Mouse (Mus musculus) erythroblast, embryonic 14.5 days (primary cell): ENCODE results near the gene Zmynd19. TPM values are rescaled to one million over a fixed set of nuclear protein-coding genes. Genes with fewer than 3 reads are reported as not detected.

Source experiments
- H3K27me3 ChIP-seq: 2 replicates; pipeline ENCODE4 v1.6.1; 2012; ENCODE audit warnings: inconsistent platforms; ENCODE audit not compliant: control insufficient read depth
- H3K36me3 ChIP-seq: 2 replicates; pipeline ENCODE4 v1.6.1; 2012; ENCODE audit warnings: mild to moderate bottlenecking, inconsistent platforms; ENCODE audit not compliant: control insufficient read depth
- H3K4me1 ChIP-seq: 2 replicates; pipeline ENCODE4 v1.6.1; 2012; ENCODE audit warnings: inconsistent platforms; ENCODE audit not compliant: control insufficient read depth
- H3K4me3 ChIP-seq: replicated peaks from 2 replicates; pipeline ENCODE3; 2012; ENCODE audit warnings: moderate library complexity, mild to moderate bottlenecking, inconsistent platforms
- H3K9me3 ChIP-seq: 2 replicates; pipeline ENCODE4 v1.6.1; 2012; ENCODE audit warnings: low read length, inconsistent platforms, mixed read lengths; ENCODE audit not compliant: control insufficient read depth
- GATA1 ChIP-seq: IDR thresholded peaks from 2 replicates; pipeline ENCODE4 v1.6.1; 2012; ENCODE audit warnings: low read length, inconsistent platforms, mixed read lengths
- TAL1 ChIP-seq: IDR thresholded peaks from 3 replicates; pipeline ENCODE4 v1.6.1; 2012; ENCODE audit warnings: low read length, inconsistent platforms, mixed read lengths
- polyA plus RNA-seq: library from polyadenylated mRNA; stranded (reverse); fragments of >175 nt; gene quantifications from 2 replicates; pipeline ENCODE4 v1.2.3, GENCODE M21; 2012

Zmynd19 gene
- polyA plus RNA-seq = 0.67 and 1.1 TPM in 2 replicates

- Histone ChIP-seq H3K27me3 (no peaks in the 10 kb centered on the region), H3K4me1 (peaks cover 57% of the 10 kb centered on the region), H3K9me3 (no peaks in the 10 kb centered on the region), H3K36me3 (peaks cover 35% of the 10 kb centered on the region), H3K4me3 (peak within 1 kb of the TSS; percentile 91)
- TF ChIP-seq GATA1 = no peak
- no peak for TF ChIP-seq TAL1
Observed at GRCm38 (mm10) chr2:24949421-24950188, at the start of gene Zmynd19. Gene Zmynd19, plus strand, starts transcription at chr2:24949792.

- H3K4me1 ChIP-seq = peaks cover 16% of the 10 kb centered on the region
- H3K27me3 ChIP-seq = no peaks in the 10 kb centered on the region
- no peak for TF ChIP-seq GATA1
- TF ChIP-seq TAL1 = no peak
- no peak overlapping the region for H3K4me3 ChIP-seq
- no peaks in the 10 kb centered on the region for H3K9me3 ChIP-seq
- peaks cover 6% of the 10 kb centered on the region for H3K36me3 ChIP-seq
Observed at GRCm38 (mm10) chr2:24901055-24901454, 48.5 kb upstream of the Zmynd19 start.

GRCm38 (mm10) chr2:24902999-24903398 is 46.6 kb upstream of the Zmynd19 start:
- Histone ChIP-seq H3K4me3 (no peak overlapping the region), H3K36me3 (peaks cover 3% of the 10 kb centered on the region), H3K4me1 (peaks cover 17% of the 10 kb centered on the region), H3K27me3 (no peaks in the 10 kb centered on the region), H3K9me3 (no peaks in the 10 kb centered on the region)
- TF ChIP-seq GATA1 (no peak), TAL1 (no peak)

- Histone ChIP-seq H3K36me3 (peaks cover 2% of the 10 kb centered on the region; the same call in 1 of the 2 replicates), H3K9me3 (no peaks in the 10 kb centered on the region), H3K4me1 (peaks cover 17% of the 10 kb centered on the region), H3K4me3 (no peak overlapping the region), H3K27me3 (no peaks in the 10 kb centered on the region)
- TF ChIP-seq GATA1 = no peak
- no peak for TF ChIP-seq TAL1
Observed at GRCm38 (mm10) chr2:24904823-24905652, 44.6 kb upstream of the Zmynd19 start.

- Histone ChIP-seq H3K27me3 (no peaks in the 10 kb centered on the region), H3K9me3 (no peaks in the 10 kb centered on the region), H3K36me3 (peaks cover 5% of the 10 kb centered on the region; the same call in 1 of the 2 replicates), H3K4me1 (peaks cover 17% of the 10 kb centered on the region), H3K4me3 (no peak overlapping the region)
- TF ChIP-seq GATA1 (no peak), TAL1 (no peak)
Observed at GRCm38 (mm10) chr2:24905653-24906155, 43.9 kb upstream of the Zmynd19 start.

- Histone ChIP-seq H3K9me3 (no peaks in the 10 kb centered on the region), H3K4me3 (no peak overlapping the region), H3K27me3 (no peaks in the 10 kb centered on the region), H3K36me3 (peaks cover 21% of the 10 kb centered on the region), H3K4me1 (peaks cover 6% of the 10 kb centered on the region)
- no peak for TF ChIP-seq GATA1
- no peak for TF ChIP-seq TAL1
Observed at GRCm38 (mm10) chr2:24910481-24910880, 39.1 kb upstream of the Zmynd19 start.

- Histone ChIP-seq H3K4me3 (no peak overlapping the region), H3K36me3 (peaks cover 23% of the 10 kb centered on the region), H3K9me3 (no peaks in the 10 kb centered on the region), H3K4me1 (peaks cover 1% of the 10 kb centered on the region), H3K27me3 (no peaks in the 10 kb centered on the region)
- TF ChIP-seq TAL1 (no peak), GATA1 (no peak)
Observed at GRCm38 (mm10) chr2:24912189-24912588, 37.4 kb upstream of the Zmynd19 start.

GRCm38 (mm10) chr2:24912589-24912988 is 37.0 kb upstream of the Zmynd19 start:
- no peaks in the 10 kb centered on the region for H3K27me3 ChIP-seq
- H3K36me3 ChIP-seq = peaks cover 26% of the 10 kb centered on the region
- peaks cover 5% of the 10 kb centered on the region for H3K4me1 ChIP-seq
- TF ChIP-seq GATA1 (no peak), TAL1 (no peak)
- no peak overlapping the region for H3K4me3 ChIP-seq
- no peaks in the 10 kb centered on the region for H3K9me3 ChIP-seq

GRCm38 (mm10) chr2:24914762-24915161 is 34.8 kb upstream of the Zmynd19 start:
- Histone ChIP-seq H3K36me3 (peaks cover 23% of the 10 kb centered on the region), H3K9me3 (no peaks in the 10 kb centered on the region), H3K4me3 (no peak overlapping the region), H3K4me1 (peaks cover 18% of the 10 kb centered on the region), H3K27me3 (no peaks in the 10 kb centered on the region)
- TF ChIP-seq TAL1 (no peak), GATA1 (no peak)
